Mouse (Mus musculus): Measurements from ENCODE around the gene Fbxl8. TPM values are rescaled to one million over a fixed set of nuclear protein-coding genes. Genes with fewer than 3 reads are reported as not detected.

The Fbxl8 gene
- total RNA-seq, 2 experiments from 2014 or later, result 0.60 to 0.84 TPM

DNA sequence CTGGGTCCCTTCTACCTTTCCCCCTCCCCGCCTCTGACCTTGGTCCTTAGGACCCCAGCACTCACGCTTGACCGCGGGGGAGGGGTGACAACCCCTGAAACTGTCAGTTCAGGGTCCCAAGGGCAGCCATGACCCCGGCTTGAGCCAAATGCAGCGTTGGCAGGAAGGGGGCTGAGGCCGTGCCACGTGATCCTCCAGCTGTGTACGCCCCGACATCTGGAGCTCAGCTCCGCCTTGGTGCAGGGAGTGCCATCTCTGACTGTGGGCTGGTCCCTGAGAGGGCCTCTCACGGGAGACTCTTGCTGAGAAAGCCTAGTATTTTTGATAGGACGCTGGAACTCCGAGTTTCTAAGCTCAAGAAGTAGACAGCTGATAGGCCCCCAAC lies 9.5 kb upstream of the Fbxl8 start, which contains the start of gene B3gnt9:
Gene B3gnt9, minus strand, starts transcription at position 188 of the 385 bp plus-strand sequence.
- intact Hi-C loops (cut with DNase I), result no loop called here
- no peak for DNase-seq

DNA sequence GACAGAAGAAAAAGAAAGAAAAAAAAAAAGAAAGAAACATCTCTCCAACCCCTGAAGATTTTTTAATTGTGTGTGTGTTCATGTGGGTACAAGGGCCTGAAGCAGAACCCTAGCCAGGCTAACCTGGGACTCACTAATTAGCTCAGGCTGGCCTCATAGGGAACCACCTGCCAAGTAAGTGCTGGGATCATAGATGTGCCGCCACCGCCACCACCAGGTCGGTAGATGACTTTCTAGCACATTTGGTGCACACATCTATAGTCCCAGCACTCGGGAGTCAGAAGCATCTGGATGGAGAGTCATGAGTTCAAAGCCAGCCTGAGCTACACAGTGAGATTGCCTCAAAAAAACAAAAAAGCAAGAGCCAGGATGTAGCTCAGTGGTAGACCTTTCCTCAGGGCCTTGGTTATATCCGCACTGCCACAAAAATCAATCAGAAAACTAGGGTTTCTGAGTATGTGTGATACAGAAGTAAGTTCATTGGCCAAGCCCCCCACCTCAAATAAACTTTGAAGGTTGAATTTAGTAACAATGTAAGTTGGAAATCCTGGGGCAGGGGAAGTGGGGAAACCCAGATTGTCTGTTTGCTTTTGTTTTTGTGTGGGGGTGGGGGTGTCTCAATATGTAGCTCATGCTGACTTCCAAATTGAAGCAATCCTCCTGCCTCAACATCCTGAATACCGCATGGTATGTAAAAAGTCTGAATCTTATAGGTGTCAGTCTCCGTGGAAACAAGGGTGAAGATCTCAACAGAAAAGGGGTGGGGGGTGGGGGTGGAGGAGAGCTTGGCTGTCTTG lies 6.9 kb upstream of the Fbxl8 start:
- DNase-seq, result no peak
- intact Hi-C loops (cut with DNase I), result no loop called here

DNA sequence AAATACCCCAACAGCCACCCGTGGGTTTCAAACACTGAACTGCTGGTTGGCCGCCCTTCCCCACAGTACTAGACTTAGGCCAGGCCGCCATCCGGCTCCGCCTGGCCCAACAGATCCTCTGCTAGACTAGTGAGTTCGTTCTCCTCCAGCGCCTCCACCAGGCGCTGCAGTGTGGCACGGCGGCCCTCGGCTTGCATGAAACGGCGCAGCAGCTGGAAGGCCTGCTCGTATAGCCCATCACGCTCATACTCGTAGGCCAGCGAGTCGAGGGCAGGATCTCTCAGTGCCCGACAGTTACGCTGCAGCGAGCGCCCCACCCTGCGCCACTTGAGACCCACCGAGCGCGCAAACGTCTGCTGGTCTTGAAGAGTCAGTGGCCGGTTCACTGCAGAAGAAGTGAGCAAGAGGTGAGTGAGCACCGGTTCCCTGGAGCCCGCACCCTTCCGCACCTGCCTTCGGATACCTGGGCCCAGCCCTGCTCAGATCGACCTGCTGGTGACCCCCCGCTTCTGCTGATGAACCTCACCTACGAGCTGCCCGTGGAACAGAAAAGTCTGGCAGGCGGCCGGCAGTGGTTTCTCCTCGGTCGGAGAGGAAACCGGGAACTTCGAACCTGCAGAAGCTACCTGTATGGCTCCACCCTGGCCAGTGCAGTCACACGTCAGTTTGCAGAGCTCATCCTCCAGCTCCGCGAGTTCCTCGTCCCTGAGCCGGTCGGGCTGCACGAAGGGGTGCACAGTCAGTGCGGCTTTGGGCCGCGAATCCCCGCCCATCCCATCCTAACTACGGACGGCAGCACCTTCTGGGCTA lies 5.3 kb upstream of the Fbxl8 start:
- intact Hi-C loops (cut with DNase I), result no loop called here
- peak; percentile 40 for DNase-seq

DNA sequence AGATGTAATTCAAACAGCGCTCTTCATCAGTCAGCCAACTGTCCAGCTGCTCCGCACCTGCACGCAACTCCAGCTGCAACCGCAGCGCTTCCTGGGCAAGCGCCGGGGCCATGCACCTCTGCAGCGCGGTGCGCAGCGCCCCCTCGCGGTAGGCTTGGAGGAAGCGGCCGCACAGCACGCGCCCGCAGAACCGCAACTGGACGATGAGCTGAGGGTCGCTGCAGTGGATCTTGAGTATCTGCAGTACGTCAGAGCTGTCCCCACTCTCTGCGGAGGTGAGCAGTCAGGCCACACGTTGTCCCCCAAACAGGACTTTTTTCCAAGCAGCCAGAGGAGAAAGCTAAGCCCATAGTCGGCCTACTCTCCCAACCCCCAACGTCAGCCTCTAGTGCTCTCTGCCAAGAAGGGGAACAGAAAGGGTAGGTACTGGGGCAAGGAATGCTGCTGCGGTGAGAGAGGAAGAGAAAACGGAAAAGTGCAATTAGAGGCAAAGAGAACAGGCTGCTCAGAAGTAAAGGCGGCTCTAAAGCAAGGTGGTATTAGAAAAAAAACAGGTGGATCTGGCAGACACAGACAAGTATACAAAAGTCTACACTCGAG lies 4.6 kb upstream of the Fbxl8 start:
- intact Hi-C loops (cut with DNase I), result no loop called here
- peak; percentile 77 for DNase-seq

DNA sequence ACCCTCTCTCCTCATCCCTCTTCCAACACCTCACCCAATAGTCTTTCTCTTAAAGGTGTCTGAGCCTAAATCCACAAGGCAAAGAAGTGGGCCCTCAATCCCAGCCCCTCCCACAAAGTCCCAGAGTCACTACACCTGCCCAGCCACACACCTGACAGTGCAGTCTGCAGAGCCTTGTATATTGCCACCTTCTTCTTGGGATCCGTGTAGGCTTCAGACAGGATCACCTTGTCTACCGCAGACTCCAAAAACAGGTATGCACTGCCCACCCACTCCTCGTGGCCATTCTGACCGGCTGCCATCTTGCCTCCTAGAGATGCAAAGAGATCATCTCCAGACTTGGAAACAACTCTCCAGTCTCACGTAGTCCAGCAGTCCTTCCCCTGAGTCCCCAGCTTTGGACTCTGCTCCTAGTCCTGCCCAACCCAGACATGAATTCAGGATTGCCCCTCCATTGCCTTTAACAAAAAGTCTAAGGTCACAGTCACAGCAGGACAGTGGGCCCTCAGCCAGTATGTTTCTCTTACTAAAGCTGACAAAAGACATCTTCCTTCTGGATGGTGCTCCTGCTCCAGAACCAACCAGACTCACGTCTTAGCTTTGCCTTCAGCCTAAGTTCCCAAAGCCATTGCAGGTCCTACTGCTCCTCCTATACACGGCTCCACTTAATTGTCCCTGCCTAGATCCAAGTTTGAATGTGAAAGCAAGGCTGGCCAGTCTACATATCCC lies 3.9 kb upstream of the Fbxl8 start:
- DNase-seq, result no peak
- intact Hi-C loops (cut with DNase I), result no loop called here

DNA sequence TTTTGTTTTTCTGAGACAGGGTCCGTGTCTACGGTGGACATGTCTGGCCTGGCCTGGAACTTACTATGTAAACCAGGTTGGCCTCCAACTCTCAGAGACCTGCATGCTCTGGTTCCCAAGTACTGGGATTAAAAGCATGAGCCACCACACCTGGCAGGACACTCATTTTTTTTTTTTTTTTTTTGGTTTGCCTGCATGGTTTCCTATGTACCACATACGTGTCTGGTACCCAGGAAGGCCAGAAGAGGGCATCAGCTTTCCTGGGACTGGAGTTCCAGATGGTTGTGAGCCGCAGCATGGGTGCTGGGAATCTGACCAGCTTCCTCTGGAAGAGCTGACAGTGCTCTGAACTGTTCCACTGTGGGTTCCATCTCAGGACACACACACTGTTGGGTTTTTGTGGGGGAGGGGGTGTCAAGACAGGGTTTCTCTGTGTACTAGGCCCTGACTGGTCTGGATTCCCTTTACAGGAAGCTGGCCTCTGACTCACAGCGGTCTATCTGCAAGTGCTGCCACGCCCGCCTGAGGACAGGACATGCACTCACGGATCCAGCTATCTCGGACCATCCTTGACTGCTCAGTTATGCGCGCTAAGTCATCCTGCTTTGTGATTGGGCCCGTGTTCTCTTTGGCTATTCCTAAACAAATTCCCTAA lies 3.0 kb upstream of the Fbxl8 start:
- intact Hi-C loops (cut with DNase I), result no loop called here
- no peak for DNase-seq

DNA sequence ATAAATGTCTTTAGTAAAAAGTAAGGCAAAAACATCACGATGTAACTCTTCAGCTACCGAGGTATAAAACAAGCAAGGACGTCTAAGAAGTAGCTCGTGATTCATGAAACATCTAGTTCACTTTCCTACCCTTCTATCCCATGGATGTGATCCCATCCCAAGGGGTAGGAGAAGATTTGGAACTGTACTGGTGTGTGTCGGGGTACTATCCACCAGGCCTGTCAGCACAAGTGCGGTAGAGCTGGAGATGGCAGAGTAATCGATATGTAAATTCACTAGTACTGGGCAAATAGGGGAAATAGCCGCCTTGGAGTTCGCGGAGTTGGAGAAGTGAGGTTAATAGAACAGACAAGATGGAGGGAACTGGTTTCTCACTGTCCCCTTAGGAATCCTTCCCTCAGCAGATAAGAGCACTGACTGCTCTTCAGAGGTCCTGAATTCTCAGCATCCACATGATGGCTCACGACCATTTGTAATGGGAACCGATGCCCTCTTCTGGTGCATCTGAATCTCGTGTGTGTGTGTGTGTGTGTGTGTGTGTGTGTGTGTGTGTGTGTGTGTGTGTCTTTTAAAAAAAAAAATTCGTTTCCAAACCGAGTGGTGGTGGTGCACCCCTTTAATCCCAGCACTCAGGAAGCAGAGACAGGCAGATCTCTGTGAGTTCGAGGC lies 1.1 kb upstream of the Fbxl8 start:
- intact Hi-C loops (cut with DNase I), result no loop called here
- DNase-seq, result no peak

DNA sequence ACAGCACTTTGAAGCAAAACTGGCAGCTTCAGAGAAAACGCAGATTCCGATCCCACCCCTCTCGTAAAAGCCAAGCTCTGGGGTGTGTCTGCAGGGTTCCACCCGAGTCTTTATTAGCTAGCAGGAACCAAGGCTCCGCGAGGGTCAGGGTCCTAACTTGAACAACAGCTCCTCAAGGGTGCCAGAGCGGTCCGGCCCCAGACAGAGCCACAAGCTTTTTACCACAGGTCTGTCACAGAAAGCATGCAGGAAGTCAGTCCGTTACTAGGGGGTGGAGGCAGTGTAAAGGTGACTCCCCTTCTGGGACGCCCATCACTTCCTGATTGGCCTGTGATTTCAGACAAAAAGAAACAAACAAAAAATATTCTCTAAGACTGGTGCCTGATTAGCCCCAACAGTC lies 680 bp downstream of the Fbxl8 start:
- intact Hi-C loops (cut with DNase I), result no loop called here
- DNase-seq, result no peak

DNA sequence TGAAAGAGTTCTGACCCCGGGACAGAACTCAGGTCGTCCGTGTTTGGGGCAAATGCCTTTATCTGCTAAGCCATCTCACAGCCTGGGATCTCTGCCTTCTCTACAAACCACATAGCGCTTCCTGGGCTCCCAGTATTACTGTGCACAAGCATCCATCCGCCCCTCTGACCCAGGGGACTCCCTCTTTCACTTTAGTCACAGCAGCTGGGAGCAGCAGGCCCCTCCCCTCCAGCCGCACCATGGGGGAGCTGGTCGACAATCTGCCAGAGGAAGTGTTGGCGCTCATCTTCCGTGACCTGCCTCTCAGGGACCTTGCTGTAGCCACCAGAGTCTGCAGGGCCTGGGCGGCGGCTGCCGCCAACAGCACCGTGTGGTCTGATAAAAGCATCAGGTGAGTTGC lies 2.3 kb downstream of the Fbxl8 start:
- intact Hi-C loops (cut with DNase I), result no loop called here

DNA sequence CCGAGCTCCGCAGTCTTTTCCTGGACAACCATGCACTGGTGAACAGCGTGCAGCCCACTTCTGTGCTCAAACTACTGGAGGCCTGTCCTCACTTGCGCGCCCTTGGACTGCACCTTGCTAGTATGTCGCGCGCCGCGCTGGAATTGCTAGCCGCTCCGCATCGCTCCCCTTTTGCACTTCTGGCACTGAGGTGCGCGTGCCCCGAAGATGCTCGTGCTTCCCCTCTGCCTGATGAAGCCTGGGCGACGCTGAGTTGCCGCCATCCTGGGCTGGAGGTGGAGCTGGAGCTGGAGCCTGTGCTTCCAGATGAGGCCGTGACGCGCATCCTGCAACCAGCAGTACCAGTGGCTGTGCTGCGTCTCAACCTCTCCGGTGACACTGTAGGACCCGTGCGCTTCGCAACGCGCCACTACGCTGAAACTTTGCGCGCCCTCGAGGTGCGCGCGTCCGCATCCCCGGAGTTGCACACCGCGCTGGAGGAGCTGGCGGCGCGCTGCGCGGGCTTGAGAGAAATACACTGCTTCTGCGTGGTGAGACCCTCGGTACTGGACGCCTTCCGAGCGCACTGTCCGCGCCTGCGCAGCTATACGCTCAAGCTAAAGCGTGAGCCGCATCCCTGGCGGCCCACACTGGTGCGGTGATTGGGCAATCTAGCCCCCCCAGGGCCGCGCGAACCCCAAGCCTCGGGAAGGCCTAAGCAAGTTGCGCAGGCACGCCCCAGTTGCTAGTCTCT lies 4.1 kb downstream of the Fbxl8 start:
- DNase-seq, result peak; percentile 82
- intact Hi-C loops (cut with DNase I), result no loop called here

More for the DNA sequence above, 2.3 kb downstream of the Fbxl8 start:
- DNase-seq, result no peak

DNA sequence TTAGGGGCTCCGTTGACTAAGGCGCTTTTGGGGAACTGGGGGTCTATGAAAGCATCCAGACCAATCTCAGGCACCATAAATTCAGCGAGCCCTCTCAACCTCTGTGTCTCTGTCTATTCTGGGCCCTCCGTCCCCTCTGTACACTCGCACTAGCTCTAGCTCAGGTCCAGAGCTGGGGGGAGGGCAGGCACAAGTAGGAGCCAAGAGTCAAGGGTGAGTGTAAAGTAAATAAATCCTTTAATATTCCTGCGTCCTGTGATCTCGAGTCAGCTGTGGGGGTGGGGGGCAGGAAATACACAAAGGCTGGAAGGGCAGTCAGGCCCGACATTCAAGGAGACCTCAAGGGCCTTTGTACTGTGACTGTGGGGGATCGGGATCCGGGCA lies 4.6 kb downstream of the Fbxl8 start:
- no peak for DNase-seq
- intact Hi-C loops (cut with DNase I), result no loop called here

DNA sequence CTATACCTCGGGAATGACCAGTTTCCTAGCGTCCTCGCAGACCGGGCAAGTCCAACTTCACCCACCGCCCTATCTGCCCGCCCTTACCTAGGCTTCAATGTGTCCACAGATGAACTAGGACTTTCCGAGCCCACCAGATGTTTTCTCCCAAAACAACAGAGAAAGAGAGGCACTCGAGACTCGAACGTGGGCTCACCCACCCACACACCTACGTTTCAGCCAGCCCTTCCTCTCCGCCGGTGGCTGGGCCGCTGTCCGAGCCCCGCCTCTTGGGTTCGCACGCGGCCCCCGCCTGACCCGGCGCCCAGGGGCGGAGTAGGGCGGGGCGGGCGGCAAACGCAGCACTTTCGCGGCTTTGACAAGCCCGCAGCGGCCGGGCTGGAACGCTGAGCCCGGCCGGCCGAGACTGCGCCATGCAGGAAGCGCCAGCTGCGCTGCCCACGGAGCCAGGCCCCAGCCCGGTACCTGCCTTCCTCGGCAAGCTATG lies 5.1 kb downstream of the Fbxl8 start, which contains the start of gene Hsf4:
Gene Hsf4, plus strand, starts transcription at position 341 of the 487 bp plus-strand sequence.
- no peak for DNase-seq
- intact Hi-C loops (cut with DNase I), result no loop called here

DNA sequence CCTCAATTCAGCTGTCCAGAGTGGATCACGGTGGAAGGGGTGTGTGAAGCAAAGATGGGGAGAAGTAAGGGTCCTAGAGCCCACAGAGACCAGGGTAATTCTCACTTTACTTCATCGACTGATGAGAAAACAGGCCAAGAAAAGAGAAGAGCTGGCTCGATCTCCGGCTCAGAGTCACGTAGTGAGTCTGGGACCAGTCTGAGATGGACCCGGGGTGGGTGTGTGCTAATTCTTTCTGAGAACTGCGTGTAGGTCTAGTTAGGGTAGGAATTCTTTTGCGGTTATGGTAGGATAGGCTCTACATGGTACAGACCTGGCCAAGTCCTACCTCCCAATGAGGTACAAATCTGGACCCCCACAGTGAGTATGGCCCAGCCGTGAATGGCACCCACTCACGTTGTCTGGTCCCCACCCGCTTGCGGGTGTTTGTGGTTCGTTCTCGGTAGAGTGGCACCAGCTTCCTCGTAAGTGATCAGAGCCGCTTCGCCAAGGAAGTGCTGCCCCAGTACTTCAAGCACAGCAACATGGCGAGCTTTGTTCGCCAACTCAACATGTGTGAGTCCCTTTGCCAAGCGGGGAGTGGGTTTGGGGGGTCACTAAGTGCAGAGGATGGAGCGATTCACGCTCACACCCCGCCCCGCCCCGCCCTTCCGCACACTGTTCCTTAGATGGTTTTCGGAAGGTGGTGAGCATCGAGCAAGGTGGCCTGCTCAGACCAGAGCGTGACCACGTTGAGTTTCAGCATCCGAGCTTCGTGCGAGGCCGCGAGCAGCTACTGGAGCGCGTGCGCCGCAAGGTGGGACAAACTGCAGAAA lies 5.9 kb downstream of the Fbxl8 start:
- DNase-seq, result no peak
- intact Hi-C loops (cut with DNase I), result no loop called here

DNA sequence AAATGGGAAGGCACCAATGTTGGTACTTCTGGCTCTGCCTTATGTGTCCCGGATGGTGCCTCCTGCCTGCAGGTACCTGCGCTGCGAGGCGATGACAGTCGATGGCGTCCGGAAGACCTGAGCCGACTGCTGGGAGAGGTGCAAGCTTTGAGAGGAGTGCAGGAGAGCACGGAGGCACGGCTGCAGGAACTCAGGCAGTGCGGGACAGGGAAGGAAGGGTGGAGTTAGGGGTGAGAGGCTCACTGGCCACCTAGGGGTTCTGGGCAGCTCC lies 6.4 kb downstream of the Fbxl8 start:
- intact Hi-C loops (cut with DNase I), result no loop called here
- DNase-seq, result no peak

DNA sequence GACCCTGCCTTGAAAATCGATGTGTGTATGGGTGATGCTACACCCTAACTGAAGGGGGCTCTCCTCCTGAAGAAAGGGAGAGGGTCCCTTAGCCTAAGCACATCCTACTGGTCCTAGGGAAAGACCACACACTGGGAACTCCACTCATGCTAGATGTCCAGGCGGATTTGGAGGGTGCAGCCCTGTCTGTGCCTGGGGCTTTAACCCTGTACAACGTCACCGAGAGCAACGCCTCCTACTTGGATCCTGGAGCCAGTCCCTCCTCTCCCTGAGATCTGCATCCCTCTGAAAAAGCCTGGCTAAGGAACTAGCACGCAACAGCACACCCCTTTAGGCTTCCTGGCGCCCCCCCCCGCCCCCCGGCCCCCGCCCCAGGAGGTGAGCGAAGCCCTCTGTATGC lies 10.9 kb downstream of the Fbxl8 start:
- intact Hi-C loops (cut with DNase I), result no loop called here
- no peak for DNase-seq

DNA sequence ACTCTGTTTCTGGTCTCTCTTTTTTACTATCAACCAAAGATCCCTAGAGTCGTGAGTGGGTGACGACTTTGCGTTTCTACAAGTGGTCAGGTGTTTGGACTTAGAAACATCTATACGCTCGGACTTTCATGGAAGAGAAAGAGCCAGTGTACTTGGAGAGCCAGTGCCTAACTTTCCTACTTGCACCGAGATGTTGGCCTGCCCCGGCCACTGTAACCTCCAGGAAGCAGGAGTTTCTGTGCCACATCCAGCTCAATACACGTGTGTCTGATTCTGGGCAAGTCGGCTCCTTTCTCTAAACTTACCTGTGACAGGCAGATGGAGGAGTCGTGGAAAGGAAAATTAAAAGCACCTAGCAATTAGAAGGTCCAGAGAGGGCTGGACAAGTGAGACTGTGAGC lies 11.4 kb downstream of the Fbxl8 start, which contains the start of gene Nol3:
Gene Nol3, plus strand, starts transcription at position 301 of the 400 bp plus-strand sequence.
- DNase-seq, result no peak
- intact Hi-C loops (cut with DNase I), result no loop called here

DNA sequence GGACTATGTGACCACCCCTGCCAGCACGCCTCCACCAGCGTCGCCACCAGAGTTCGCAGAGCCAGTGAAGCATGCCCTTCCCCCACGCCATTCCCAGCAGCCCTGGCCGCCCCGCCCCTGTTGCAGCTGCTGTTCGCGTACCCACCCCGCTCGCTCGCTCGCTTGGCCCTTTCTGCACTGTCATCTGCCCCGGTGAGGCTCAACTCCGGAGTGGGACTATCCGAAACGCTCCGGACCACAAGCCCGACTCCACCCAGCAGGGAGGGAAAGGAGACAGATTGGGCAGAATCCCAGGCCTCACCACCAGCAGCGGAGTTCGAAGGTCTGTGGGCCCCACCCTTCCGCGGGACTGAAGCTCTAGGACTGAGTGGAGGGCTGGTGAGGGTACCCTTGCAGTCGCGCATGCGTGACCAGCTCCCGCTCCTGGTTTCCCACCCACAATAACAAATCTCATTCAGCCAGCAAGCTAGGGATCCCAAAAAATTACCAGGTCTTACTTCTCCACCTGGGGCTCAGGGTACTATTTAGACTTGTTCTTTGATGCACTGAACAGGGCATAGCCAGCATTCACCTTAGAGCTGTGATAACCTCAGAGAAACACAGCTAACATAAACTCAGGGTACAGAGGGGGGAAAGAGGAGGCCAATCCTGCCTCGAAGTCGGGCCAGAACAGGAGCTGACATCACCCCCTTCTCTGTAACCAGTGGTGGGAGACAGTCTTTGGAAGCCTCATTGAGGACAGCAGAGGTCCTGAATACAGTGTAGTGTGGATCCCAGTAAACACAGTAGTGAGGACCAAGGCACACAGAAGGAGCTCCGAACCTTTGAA lies 12.1 kb downstream of the Fbxl8 start:
- intact Hi-C loops (cut with DNase I), result no loop called here
- DNase-seq, result peak; percentile 51

Data from left cerebral cortex, postnatal 4 days (tissue).